Mouse (Mus musculus): Measurements from ENCODE around the gene 4930558C23Rik. TPM values are rescaled to one million over a fixed set of nuclear protein-coding genes. Genes with fewer than 3 reads are reported as not detected.
"Not testable (repeated sequence)": the region's sequence is repeated elsewhere in the genome, so short reads cannot be mapped to it uniquely, and the experiment has no call there.

The 4930558C23Rik gene
- polyA plus RNA-seq, 1 experiment from 2014 or later: not detected

- H3K4me1 ChIP-seq; H3K27me3 ChIP-seq; H3K9me3 ChIP-seq; H3K27ac ChIP-seq; H3K9ac ChIP-seq; H3K36me3 ChIP-seq (replicated peaks); ATAC-seq (ENCODE audit: low FRiP score): not testable (repeated sequence)
- H3K4me3 ChIP-seq (replicated peaks): peak overlapping the region; percentile 31
- 17% methylated on average over 15 of the region's 21 CpGs for WGBS
- H3K4me2 ChIP-seq: peak overlapping the region; percentile 49
Measured at GRCm38 (mm10) chr3:95427891-95428238, 25.2 kb upstream of the 4930558C23Rik start.

GRCm38 (mm10) chr3:95427117-95427890 is 24.7 kb upstream of the 4930558C23Rik start:
- not testable (repeated sequence) for H3K27me3 ChIP-seq; H3K27ac ChIP-seq; H3K4me1 ChIP-seq; H3K9ac ChIP-seq; H3K36me3 ChIP-seq (replicated peaks); H3K9me3 ChIP-seq
- H3K4me2 ChIP-seq: peak overlapping the region; percentile 49
- peak; percentile 67; the same call in 1 of the 2 replicates for ATAC-seq (ENCODE audit: low FRiP score)
- WGBS: 54% methylated on average over 9 of the region's 33 CpGs
- peak overlapping the region; percentile 31 for H3K4me3 ChIP-seq (replicated peaks)

- H3K4me1 ChIP-seq; H3K4me2 ChIP-seq; H3K27ac ChIP-seq; H3K9ac ChIP-seq; H3K4me3 ChIP-seq (replicated peaks); ATAC-seq (ENCODE audit: low FRiP score); H3K9me3 ChIP-seq; H3K27me3 ChIP-seq; H3K36me3 ChIP-seq (replicated peaks): not testable (repeated sequence)
- WGBS: 76% methylated on average over 5 of the region's 5 CpGs
Measured at GRCm38 (mm10) chr3:95426476-95426875, 23.8 kb upstream of the 4930558C23Rik start.

- Histone ChIP-seq H3K27me3 (no peaks in the 10 kb centered on the region), H3K4me2 (no peak overlapping the region), H3K36me3 (replicated peaks) (no peaks in the 10 kb centered on the region), H3K4me1 (no peaks in the 10 kb centered on the region), H3K9ac (no peak overlapping the region), H3K4me3 (replicated peaks) (no peak overlapping the region), H3K27ac (no peak overlapping the region), H3K9me3 (peaks cover 15% of the 10 kb centered on the region)
- ATAC-seq (ENCODE audit: low FRiP score): no peak
- 93% methylated on average over 6 of the region's 6 CpGs for WGBS
Measured at GRCm38 (mm10) chr3:95417866-95418265, 15.2 kb upstream of the 4930558C23Rik start.

- Histone ChIP-seq H3K36me3 (replicated peaks) (no peaks in the 10 kb centered on the region), H3K9me3 (no peaks in the 10 kb centered on the region), H3K27ac (no peak overlapping the region), H3K9ac (no peak overlapping the region), H3K4me2 (no peak overlapping the region), H3K4me1 (no peaks in the 10 kb centered on the region), H3K27me3 (no peaks in the 10 kb centered on the region), H3K4me3 (replicated peaks) (no peak overlapping the region)
- ATAC-seq (ENCODE audit: low FRiP score): no peak
- 84% methylated on average over 1 of the region's 1 CpGs for WGBS
Measured at GRCm38 (mm10) chr3:95412268-95412667, 9.6 kb upstream of the 4930558C23Rik start.

- WGBS: 97% methylated on average over 2 of the region's 2 CpGs
Measured at GRCm38 (mm10) chr3:95408852-95409251, 6.2 kb upstream of the 4930558C23Rik start.

GRCm38 (mm10) chr3:95407728-95408127 is 5.1 kb upstream of the 4930558C23Rik start:
- no peak overlapping the region for H3K27ac ChIP-seq
- no peak for ATAC-seq (ENCODE audit: low FRiP score)
- no peak overlapping the region for H3K4me3 ChIP-seq (replicated peaks)
- WGBS: 86% methylated on average over 1 of the region's 1 CpGs
- no peaks in the 10 kb centered on the region for H3K27me3 ChIP-seq
- no peaks in the 10 kb centered on the region for H3K36me3 ChIP-seq (replicated peaks)
- no peak overlapping the region for H3K4me2 ChIP-seq
- no peaks in the 10 kb centered on the region for H3K9me3 ChIP-seq
- no peak overlapping the region for H3K9ac ChIP-seq
- no peaks in the 10 kb centered on the region for H3K4me1 ChIP-seq

More at GRCm38 (mm10) chr3:95408852-95409251, 6.2 kb upstream of the 4930558C23Rik start:
- Histone ChIP-seq H3K4me3 (replicated peaks) (no peak overlapping the region), H3K27me3 (no peaks in the 10 kb centered on the region), H3K27ac (no peak overlapping the region), H3K9me3 (no peaks in the 10 kb centered on the region), H3K4me1 (no peaks in the 10 kb centered on the region), H3K36me3 (replicated peaks) (no peaks in the 10 kb centered on the region), H3K9ac (no peak overlapping the region), H3K4me2 (no peak overlapping the region)
- no peak for ATAC-seq (ENCODE audit: low FRiP score)

- no peak overlapping the region for H3K4me2 ChIP-seq
- 87% methylated on average over 4 of the region's 4 CpGs for WGBS
- H3K36me3 ChIP-seq (replicated peaks): no peaks in the 10 kb centered on the region
- no peak overlapping the region for H3K9ac ChIP-seq
- H3K9me3 ChIP-seq: peaks cover 4% of the 10 kb centered on the region; the same call in 1 of the 2 replicates
- no peaks in the 10 kb centered on the region for H3K27me3 ChIP-seq
- H3K27ac ChIP-seq: no peak overlapping the region
- H3K4me1 ChIP-seq: no peaks in the 10 kb centered on the region
- H3K4me3 ChIP-seq (replicated peaks): no peak overlapping the region
- no peak for ATAC-seq (ENCODE audit: low FRiP score)
Measured at GRCm38 (mm10) chr3:95394385-95394784, 8.3 kb downstream of the 4930558C23Rik start.

- no peak overlapping the region for H3K27ac ChIP-seq
- no peaks in the 10 kb centered on the region for H3K36me3 ChIP-seq (replicated peaks)
- WGBS: 94% methylated on average over 5 of the region's 5 CpGs
- ATAC-seq (ENCODE audit: low FRiP score): no peak
- H3K9ac ChIP-seq: no peak overlapping the region
- H3K27me3 ChIP-seq: no peaks in the 10 kb centered on the region
- H3K4me1 ChIP-seq: no peaks in the 10 kb centered on the region
- no peak overlapping the region for H3K4me3 ChIP-seq (replicated peaks)
- no peaks in the 10 kb centered on the region for H3K9me3 ChIP-seq
- H3K4me2 ChIP-seq: no peak overlapping the region
Measured at GRCm38 (mm10) chr3:95385401-95386075, 17.1 kb downstream of the 4930558C23Rik start.

- H3K4me1 ChIP-seq: no peaks in the 10 kb centered on the region
- H3K36me3 ChIP-seq (replicated peaks): no peaks in the 10 kb centered on the region
- WGBS: 97% methylated on average over 10 of the region's 10 CpGs
- no peak overlapping the region for H3K9ac ChIP-seq
- peaks cover 33% of the 10 kb centered on the region for H3K9me3 ChIP-seq
- H3K27me3 ChIP-seq: no peaks in the 10 kb centered on the region
- H3K27ac ChIP-seq: no peak overlapping the region
- H3K4me3 ChIP-seq (replicated peaks): no peak overlapping the region
- no peak overlapping the region for H3K4me2 ChIP-seq
- no peak for ATAC-seq (ENCODE audit: low FRiP score)
Measured at GRCm38 (mm10) chr3:95373208-95373607, 29.4 kb downstream of the 4930558C23Rik start.

- H3K4me1 ChIP-seq: no peaks in the 10 kb centered on the region
- no peak for ATAC-seq (ENCODE audit: low FRiP score)
- H3K9me3 ChIP-seq: peaks cover 9% of the 10 kb centered on the region; the same call in 1 of the 2 replicates
- H3K27me3 ChIP-seq: no peaks in the 10 kb centered on the region
- H3K4me2 ChIP-seq: no peak overlapping the region
- no peak overlapping the region for H3K9ac ChIP-seq
- H3K36me3 ChIP-seq (replicated peaks): no peaks in the 10 kb centered on the region
- no peak overlapping the region for H3K27ac ChIP-seq
- no peak overlapping the region for H3K4me3 ChIP-seq (replicated peaks)
Measured at GRCm38 (mm10) chr3:95370101-95370500, 32.5 kb downstream of the 4930558C23Rik start.

GRCm38 (mm10) chr3:95360276-95360675 is 42.4 kb downstream of the 4930558C23Rik start:
- not testable (repeated sequence) for H3K27ac ChIP-seq; H3K27me3 ChIP-seq; ATAC-seq (ENCODE audit: low FRiP score); H3K4me1 ChIP-seq; H3K9me3 ChIP-seq; H3K36me3 ChIP-seq (replicated peaks); H3K4me2 ChIP-seq; H3K9ac ChIP-seq; H3K4me3 ChIP-seq (replicated peaks)
- WGBS: 84% methylated on average over 3 of the region's 3 CpGs

GRCm38 (mm10) chr3:95357746-95358145 is 44.9 kb downstream of the 4930558C23Rik start:
- Histone ChIP-seq H3K4me3 (replicated peaks) (no peak overlapping the region), H3K9me3 (no peaks in the 10 kb centered on the region), H3K9ac (no peak overlapping the region), H3K36me3 (replicated peaks) (peaks cover 15% of the 10 kb centered on the region), H3K4me1 (no peaks in the 10 kb centered on the region), H3K4me2 (no peak overlapping the region), H3K27me3 (no peaks in the 10 kb centered on the region), H3K27ac (no peak overlapping the region)
- ATAC-seq (ENCODE audit: low FRiP score): no peak
- WGBS: 93% methylated on average over 2 of the region's 2 CpGs

All from forebrain, embryonic 12.5 days (tissue).